In the genomic region with DNA sequence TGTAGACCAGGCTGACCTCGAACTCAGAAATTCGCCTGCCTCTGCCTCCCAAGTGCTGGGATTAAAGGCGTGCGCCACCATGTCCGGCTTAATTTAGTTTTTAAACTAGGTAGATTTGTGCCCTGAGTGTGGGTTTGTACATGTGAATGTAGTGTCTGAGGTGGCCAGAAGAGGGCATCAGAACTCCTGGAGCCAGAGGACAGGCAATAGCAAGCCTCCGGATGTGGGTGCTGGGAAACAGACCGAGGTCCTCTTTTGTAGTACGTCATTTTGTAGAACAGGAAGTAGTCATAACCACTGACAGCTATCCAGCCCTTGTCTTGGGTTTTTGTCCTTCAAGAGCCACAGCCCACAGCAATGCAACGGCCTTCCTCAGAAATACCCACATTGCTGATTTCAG, we compare ENCODE assay signal across 24 mouse cellular contexts. TPM values are rescaled to one million over a fixed set of nuclear protein-coding genes. Genes with fewer than 3 reads are reported as not detected.
A peak's percentile ranks its signal among the peaks of the same experiment; 100 is the strongest.
DNase-seq lines count a peak whose midpoint lies in the region; TF ChIP-seq lines count a peak whose summit lies in the region.
"Had no signal": no experiment of that assay in that cellular context is flagged by ENCODE, and none has a peak within 500 bp of the region (broad histone marks: within the 10 kb centered on the region; RNA-seq: fewer than 3 reads in every experiment).

No protein-coding gene starts in this region.

- no peaks in the 10 kb centered on the region for H3K36me3 ChIP-seq in E14TG2a.4 (ENCODE audit: insufficient read depth, low read length)
- H3K36me3 ChIP-seq in splenic B cell, adult 2 months (ENCODE audit: control insufficient read depth, insufficient read depth, low read length, poor library complexity, severe bottlenecking): peaks cover 8% of the 10 kb centered on the region
- H3K36me3 ChIP-seq: embryonic facial prominence, embryonic 12.5 days; heart, embryonic 12.5 days; limb, embryonic 10.5 days; limb, embryonic 15.5 days; midbrain, embryonic 13.5 days; neural tube, embryonic 15.5 days had no signal

- no peak overlapping the region for H3K4me3 ChIP-seq in E14TG2a.4 (replicated peaks; ENCODE audit: low read length)
- H3K4me3 ChIP-seq: embryonic facial prominence, embryonic 12.5 days; gastrocnemius, adult 2 months; heart, embryonic 12.5 days; limb, embryonic 10.5 days; limb, embryonic 15.5 days; midbrain, embryonic 13.5 days; neural tube, embryonic 15.5 days had no signal

- TF ChIP-seq CTCF in E14TG2a.4 (conservative IDR thresholded peaks at IDR 0.05; ENCODE audit: low read length): peak; percentile 25; the same call in 1 of the 2 replicates

- H3K27me3 ChIP-seq in E14TG2a.4 (ENCODE audit: insufficient read depth, low read length): no peaks in the 10 kb centered on the region
- H3K27me3 ChIP-seq in splenic B cell, adult 2 months (ENCODE audit: control insufficient read depth, insufficient read depth, low read length, poor library complexity, severe bottlenecking): no peaks in the 10 kb centered on the region
- H3K27me3 ChIP-seq: CH12.LX; embryonic facial prominence, embryonic 12.5 days; heart, embryonic 12.5 days; limb, embryonic 15.5 days; midbrain, embryonic 13.5 days; neural tube, embryonic 15.5 days had no signal

- DNase-seq in 416B (ENCODE audit: low read depth) (peak; percentile 70), R1 (ENCODE audit: low read depth, low spot score) (peak; percentile 81)
- peak; percentile 29 for DNase-seq in splenic B cell, adult 2 months (ENCODE audit: low read depth, low spot score)
- DNase-seq in heart, adult 8-10 months (ENCODE audit: low spot score): no peak
- no peak for DNase-seq in lung, postnatal 14 days
- DNase-seq: adrenal gland, postnatal 10 days; cerebellum, adult 8-10 months; cerebellum, postnatal 25 days; embryo, embryonic 11 days; gastrocnemius, adult 2 months; gastrocnemius, postnatal 36 days; heart, adult 18-20 months; heart, postnatal 4 days; kidney, adult 18-20 months; kidney, postnatal 4 days; lung, postnatal 4 days had no signal

- peaks cover 6% of the 10 kb centered on the region for H3K4me1 ChIP-seq in E14TG2a.4 (replicated peaks; ENCODE audit: low read depth, low read length)
- H3K4me1 ChIP-seq: embryonic facial prominence, embryonic 12.5 days; heart, embryonic 12.5 days; limb, embryonic 10.5 days; limb, embryonic 15.5 days; midbrain, embryonic 13.5 days; neural tube, embryonic 15.5 days had no signal

- H3K9me3 ChIP-seq in E14TG2a.4 (ENCODE audit: low read length): no peaks in the 10 kb centered on the region
- H3K9me3 ChIP-seq: limb, embryonic 10.5 days; limb, embryonic 15.5 days; neural tube, embryonic 15.5 days had no signal

RNA-seq across cellular contexts. Expression of a gene that starts 33.9 kb away (rescaled TPM):
- total RNA-seq in heart, adult 8-10 months (2022): 1 to 10 TPM; 2.1 to 2.8 (median 2.2) TPM

Comparison
In these comparisons a context has a peak if more than half of its experiments do, and no peak if none do; other contexts are left out.
1. DNase-seq: peak in 416B (single experiment), R1 (single experiment) and splenic B cell, adult 2 months (single experiment); none in heart, adult 8-10 months (single experiment) and lung, postnatal 14 days (single experiment).